Mouse (Mus musculus) cortical plate, adult 2 months (tissue): ENCODE measurements at regions not wholly inside any gene's neighbourhood (a gene's known extent, or its start where the extent isn't known, plus 50 kb on each side); places are given as distances from the start of the nearest gene placed in this dataset.

Experiments used
- CTCF ChIP-seq: fragments of 200-500 bp; IDR thresholded peaks from 2 replicates; pipeline ENCODE4 v1.5.1; 2011; ENCODE audit warnings: mild to moderate bottlenecking, control low read depth, low read length; ENCODE audit not compliant: insufficient read depth; ENCODE audit errors: extremely low read depth
- POLR2A ChIP-seq: fragments of 200-500 bp; IDR thresholded peaks from 2 replicates; pipeline ENCODE4 v1.6.1; 2011; ENCODE audit warnings: mild to moderate bottlenecking, low read length, control low read depth; ENCODE audit not compliant: insufficient read depth; ENCODE audit errors: extremely low read depth

- no peak for TF ChIP-seq POLR2A
- no peak for TF ChIP-seq CTCF
Observed at GRCm38 (mm10) chr2:171670945-171671547, 372.2 kb downstream of the Cbln4 start.
